Mouse (Mus musculus): ENCODE data around the gene Hoxb2.

DNA sequence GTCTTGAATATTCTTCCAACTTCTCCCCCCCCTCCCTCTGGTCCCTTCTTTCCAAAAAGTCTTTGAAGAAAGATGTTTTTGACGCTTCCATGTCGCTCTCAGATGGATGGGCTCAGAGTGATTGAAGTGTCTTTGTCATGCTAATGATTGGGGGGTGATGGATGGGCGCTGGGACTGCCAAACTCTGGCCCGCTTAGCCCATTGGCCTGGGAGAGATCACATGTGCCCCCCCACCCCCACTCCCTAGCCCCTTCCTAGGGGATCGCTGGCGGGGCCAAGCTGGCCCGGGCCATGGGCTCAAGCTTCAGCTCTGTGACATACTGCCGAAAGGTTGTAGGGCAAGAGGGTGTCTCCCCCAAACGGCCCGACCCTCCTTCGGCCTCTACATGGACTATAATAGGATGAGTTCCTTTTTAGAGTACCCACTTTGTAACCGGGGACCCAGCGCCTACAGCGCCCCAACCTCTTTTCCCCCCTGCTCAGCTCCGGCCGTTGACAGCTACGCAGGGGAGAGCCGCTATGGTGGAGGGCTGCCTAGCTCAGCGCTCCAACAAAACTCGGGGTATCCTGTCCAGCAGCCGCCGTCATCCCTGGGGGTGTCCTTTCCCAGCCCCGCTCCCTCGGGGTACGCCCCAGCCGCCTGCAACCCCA is 15.2 kb downstream of the Hoxb2 start, which contains the start of gene Hoxb1:
- TF ChIP-seq MYOG (IDR thresholded peaks at IDR 0.05; ENCODE audit: control insufficient read depth, extremely low read depth, insufficient read length): no peak
- no peak for TF ChIP-seq USF1 (IDR thresholded peaks at IDR 0.05; ENCODE audit: low read depth)
- no peak for TF ChIP-seq CTCF (IDR thresholded peaks at IDR 0.05; ENCODE audit: control insufficient read depth, insufficient read depth, insufficient read length)
- TF ChIP-seq MYOD1 (IDR thresholded peaks at IDR 0.05; ENCODE audit: control insufficient read depth, insufficient read length, low read depth): no peak

Measured in C2C12 (cell line).